Mouse (Mus musculus): Measurements from ENCODE around the gene Gm47841.

GRCm38 (mm10) chr15:101086956-101087355 is 39.8 kb upstream of the Gm47841 start:
- TF ChIP-seq USF1 (IDR thresholded peaks at IDR 0.05; ENCODE audit: low read depth, low read length) (no peak), MXI1 (IDR thresholded peaks at IDR 0.05; ENCODE audit: low read depth, low read length) (no peak), NRF1 (IDR thresholded peaks at IDR 0.05; ENCODE audit: insufficient read depth, low read depth, low read length, poor library complexity, severe bottlenecking) (no peak), GATA1 (IDR thresholded peaks at IDR 0.05; ENCODE audit: low read depth, low read length) (no peak), POLR2A (IDR thresholded peaks at IDR 0.05; ENCODE audit: control insufficient read depth in 1 of 2, insufficient read depth in 1 of 2, low read depth in 1 of 2, low read length in 2 of 2, poor library complexity in 1 of 2) (no peak), CTCF (IDR thresholded peaks at IDR 0.05 in 2 of 3, conservative IDR thresholded peaks at IDR 0.05 in 1 of 3; ENCODE audit: control insufficient read depth in 1 of 3, insufficient read depth in 1 of 3, low read depth in 2 of 3, low read length in 3 of 3, poor library complexity in 1 of 3, severe bottlenecking in 1 of 3) (no peak), ELF1 (IDR thresholded peaks at IDR 0.05; ENCODE audit: low read depth, low read length) (no peak)
